Mouse (Mus musculus): Measurements from ENCODE around the gene Crk. TPM values are rescaled to one million over a fixed set of nuclear protein-coding genes. Genes with fewer than 3 reads are reported as not detected.
"Not testable (repeated sequence)": the region's sequence is repeated elsewhere in the genome, so short reads cannot be mapped to it uniquely, and the experiment has no call there.

Gene Crk
- total RNA-seq, 1 experiment from 2014 or later: 51.4 TPM

DNA sequence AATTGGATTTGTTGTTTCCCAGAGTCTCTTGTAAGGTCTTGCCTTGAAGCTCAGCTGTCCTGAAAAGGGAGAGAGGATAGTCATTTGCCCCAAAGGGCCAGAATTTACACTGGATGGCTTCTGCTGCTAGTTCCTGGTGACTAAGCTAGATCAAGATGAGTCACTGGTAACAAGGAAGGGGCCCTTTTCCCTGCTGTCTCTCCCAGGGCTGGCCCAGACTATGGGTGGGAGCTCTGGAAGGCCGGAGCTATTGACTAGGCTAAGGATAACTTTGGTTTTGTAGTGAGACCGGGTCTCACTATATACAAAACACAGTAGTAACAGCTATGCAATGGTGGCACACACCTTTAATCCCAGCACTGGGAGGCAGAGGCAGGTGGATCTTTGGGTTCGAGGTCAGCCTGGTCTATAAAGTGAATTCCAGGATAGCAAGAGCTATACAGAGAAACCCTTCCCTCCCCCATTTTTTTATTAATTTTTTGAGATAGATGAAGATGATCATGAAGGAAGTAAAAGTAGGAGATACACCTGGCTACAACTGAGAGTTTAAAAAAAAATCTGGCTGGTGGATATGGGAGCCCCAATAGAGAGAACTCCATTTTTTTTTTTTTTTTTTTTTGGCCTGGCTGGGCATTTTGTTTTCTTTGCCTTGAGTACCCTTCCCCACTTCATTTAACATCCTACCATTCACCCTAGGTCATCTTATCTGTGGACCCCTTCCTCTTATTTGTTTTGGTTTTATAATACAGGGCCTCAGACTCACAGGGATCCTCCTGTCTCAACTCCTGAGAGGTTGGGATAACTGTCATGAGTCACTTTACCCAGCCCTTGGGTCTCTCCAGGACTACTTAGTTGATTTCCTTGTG is 945 bp upstream of the Crk start:
- no peak for ATAC-seq (replicated peaks; ENCODE audit: low read depth, poor library complexity, severe bottlenecking)

DNA sequence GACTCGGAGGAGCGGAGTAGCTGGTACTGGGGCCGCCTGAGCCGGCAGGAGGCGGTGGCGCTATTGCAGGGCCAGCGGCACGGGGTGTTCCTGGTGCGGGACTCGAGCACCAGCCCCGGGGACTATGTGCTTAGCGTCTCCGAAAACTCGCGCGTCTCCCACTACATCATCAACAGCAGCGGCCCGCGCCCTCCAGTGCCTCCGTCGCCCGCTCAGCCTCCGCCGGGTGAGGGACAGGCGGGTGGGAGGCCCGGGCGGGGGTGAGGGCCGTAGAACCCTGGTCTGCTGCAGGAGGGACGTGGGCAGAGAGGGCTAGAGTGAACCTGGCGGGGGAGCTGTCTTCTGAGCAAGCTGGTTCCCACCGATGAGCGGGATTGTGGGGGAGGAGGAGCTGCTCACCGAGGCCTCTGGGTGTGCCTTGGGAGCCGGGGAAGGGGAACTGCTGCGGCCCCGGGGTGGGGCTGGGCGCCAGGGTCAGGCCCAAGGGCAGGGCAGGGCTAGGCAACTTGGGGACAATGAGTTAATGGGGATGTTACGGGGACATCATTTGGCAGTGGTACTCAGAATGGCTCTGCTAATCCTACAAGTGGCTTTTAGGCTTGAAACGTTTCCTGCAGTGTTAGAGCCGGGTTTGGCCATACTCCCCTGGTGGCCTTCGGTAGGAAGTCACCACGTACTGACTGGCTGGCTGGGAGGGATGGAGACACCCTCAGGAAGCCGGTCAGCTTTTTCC is 546 bp downstream of the Crk start:
- ATAC-seq (replicated peaks; ENCODE audit: low read depth, poor library complexity, severe bottlenecking): peak; percentile 67

DNA sequence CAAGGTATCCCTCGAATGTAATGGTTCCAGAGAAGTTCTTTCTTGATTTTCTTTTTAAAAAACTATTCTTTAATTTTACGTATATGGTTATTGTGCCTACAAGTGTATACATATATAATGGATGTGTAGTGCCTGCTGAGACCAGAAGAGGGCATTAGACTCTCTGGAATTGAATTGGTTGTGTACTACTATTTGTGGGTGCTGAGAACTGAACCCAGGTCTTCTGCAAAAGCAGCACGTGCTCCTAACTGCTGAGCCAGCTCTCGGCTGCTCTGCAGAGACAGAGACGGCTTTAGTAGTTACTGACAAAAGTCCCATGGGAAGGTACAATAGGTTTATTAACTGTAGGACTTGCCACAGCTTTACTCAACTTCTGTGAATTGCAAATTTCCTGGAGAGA is 5.4 kb downstream of the Crk start:
- no peak for ATAC-seq (replicated peaks; ENCODE audit: low read depth, poor library complexity, severe bottlenecking)

DNA sequence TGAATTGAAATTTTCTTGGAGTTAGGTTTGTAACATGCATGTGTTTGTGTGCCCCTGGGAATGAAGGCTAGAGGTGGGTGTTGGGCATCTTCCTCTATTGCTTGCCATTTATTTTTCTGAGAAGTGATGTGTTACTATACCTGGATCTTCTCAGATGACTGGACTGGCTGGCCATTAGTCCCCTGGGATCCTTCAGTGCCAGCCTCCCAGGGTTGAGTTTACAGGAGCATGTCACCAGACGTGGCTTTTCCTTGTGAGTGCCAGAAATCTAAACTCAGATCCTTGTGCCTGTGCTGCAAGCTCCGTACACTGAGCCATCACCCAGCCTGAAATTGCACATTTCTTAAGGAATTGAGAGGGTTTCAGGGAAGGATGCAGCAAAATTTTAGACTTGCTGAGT is 5.9 kb downstream of the Crk start:
- ATAC-seq (replicated peaks; ENCODE audit: low read depth, poor library complexity, severe bottlenecking): no peak

DNA sequence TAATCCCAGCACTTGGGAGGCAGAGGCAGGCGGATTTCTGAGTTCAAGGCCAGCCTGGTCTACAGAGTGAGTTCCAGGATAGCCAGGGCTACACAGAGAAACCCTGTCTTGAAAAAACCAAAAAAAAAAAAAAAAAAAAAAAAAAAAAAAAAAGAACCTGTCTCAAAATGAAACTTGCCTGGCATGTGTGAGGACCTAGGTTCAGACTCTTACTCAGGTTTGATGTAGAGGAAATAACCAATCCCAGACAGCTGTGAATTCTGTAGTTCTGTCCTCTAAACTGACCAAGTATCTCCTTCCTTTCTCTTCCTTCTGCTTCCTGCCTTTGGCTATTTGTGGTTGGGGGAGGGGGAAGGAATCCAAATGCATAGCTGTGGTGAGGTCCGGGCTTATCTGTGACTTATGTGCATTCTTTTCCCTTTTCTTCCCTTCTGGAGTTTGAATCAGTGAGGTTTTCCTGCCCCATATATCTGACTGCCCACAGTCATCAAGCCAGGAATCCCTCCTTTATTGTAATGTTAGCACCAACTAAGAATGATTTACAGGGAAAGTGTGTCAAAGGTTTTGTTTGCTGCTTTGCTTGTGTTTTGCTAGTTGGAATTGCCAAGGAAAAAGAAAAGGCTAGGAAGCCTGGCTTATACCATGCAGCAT is 8.4 kb downstream of the Crk start:
- ATAC-seq (replicated peaks; ENCODE audit: low read depth, poor library complexity, severe bottlenecking): 0 out of 2 replicates have a peak, but pooled peaks have one; percentile 11

DNA sequence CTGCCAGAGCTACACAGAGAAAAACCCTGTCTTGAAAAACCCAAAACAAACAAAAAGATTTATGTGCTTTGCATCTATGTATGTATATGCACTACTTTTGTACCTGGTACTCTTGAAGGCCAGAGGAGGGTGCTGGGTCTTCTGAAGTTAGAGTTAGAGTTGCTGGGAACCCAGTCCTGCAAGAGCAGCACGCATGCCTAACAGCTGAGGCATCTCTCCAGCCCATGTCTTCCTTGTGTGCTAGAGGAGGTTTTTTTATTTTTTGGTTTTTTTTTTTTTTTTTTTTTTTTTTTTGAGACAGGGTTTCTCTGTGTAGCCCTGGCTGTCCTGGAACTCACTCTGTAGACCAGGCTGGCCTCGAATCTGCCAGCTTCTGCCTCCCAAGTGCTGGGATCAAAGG is 9.1 kb downstream of the Crk start:
- no peak for ATAC-seq (replicated peaks; ENCODE audit: low read depth, poor library complexity, severe bottlenecking)

DNA sequence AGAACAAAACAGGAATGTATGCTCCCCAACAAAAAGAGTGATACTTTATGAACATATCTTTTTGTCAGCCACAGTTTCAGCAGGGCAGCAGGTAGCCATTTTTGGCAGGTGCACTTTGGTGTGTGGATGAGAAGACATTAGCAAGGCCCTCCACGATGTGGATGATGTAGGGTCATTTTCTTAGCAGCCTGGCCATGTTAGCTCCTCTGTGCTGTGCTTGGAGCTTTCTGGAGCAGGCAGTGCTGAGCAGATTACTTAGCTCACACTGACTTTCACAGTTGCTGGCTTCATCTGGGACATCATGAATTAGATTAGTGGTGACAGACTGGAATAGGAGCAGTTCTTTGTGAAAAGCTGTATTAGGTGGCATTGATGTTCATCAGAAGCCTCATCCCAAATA is 10.9 kb downstream of the Crk start:
- no peak for ATAC-seq (replicated peaks; ENCODE audit: low read depth, poor library complexity, severe bottlenecking)

DNA sequence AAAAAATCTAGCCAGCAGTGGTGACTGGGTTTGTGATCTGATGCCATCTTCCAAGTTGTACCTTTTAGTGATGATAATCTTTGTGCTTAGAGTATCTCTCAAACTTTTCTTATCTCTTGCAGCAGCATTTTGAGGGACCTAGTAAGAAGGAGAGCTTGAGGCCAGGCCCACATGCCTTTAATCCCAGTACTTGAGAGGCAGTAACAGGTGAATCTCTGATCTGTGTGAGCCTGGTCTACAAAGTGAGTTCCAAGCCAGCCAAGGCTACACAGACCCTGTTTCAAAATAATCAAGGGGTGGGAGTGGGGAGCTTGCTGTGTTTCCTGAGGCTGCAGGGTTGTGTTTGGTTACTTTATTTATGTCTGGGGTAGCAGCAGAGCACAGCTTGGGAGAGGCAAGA is 12.0 kb downstream of the Crk start:
- no peak for ATAC-seq (replicated peaks; ENCODE audit: low read depth, poor library complexity, severe bottlenecking)

DNA sequence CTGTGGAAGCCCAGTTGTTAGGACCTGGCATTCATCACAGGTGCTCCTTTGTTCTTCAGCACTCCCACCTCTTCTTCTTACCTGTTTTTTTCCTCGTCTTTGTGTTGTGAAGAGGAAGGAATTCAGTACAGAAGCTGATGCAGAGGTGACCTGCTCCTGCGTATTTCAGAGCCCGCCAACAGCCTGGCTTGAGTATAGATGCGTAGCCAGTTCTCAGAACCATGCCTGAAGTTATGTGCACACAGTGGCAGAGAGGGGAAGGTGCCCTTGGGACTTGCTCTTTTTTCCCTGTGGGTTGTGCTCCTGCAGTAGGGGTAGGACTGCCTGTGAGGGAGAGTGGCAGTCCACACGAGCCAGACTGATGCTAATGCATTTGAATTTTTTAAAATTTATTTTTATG is 14.5 kb downstream of the Crk start:
- no peak for ATAC-seq (replicated peaks; ENCODE audit: low read depth, poor library complexity, severe bottlenecking)

DNA sequence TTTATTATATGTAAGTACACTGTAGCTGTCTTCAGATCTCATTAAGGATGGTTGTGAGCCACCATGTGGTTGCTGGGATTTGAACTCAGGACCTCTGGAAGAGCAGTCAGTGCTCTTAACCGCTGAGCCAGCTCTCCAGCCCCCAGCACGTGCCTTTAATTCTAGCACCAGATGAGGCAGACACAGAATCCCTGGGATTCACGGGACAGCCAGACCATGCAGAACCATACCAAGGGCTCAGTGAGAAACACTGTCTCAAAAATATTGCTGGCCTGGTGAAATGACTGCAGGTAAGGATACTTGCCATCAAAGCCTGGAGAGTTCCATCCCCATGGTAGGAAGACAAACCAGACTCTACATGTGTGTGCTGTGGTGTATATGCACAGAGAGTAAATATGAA is 18.4 kb downstream of the Crk start:
- ATAC-seq (replicated peaks; ENCODE audit: low read depth, poor library complexity, severe bottlenecking): not testable (repeated sequence)

DNA sequence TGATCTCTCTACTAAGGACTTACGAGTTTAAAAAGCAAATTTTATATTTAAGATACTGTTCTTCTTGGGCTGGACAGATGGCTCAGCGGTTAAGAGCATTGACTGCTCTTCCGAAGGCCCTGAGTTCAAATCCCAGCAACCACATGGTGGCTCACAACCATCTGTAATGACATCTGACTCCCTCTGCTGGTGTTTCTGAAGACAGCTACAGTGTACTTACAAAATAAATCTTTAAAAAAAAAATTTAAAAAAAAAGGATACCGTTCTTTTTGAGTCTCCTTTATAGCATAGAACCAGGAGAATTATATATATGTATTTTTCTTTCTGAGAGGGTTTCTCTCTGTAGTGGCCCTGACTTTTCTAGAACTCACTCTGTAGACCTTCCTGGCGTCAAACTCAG is 21.5 kb downstream of the Crk start:
- ATAC-seq (replicated peaks; ENCODE audit: low read depth, poor library complexity, severe bottlenecking): no peak

DNA sequence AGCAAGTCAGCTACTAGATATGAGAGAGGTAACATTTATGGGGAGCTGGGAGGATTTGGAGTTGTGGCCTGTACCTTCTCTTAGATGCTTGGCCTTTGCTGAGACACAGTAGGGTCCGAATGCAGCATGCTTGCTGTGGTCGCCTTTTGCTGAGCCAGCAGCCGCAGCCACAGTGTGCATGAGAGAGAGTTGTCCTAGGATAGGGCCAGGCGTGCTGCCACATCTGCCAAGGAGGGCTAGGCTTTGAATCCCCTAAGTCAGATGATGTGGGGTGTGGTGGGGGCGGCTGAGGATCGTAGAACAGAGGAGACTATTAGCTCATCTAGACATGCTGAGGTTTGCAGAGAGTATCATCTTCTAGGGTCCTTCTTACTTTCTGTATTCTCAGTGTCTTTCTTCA is 23.7 kb downstream of the Crk start:
- no peak for ATAC-seq (replicated peaks; ENCODE audit: low read depth, poor library complexity, severe bottlenecking)

DNA sequence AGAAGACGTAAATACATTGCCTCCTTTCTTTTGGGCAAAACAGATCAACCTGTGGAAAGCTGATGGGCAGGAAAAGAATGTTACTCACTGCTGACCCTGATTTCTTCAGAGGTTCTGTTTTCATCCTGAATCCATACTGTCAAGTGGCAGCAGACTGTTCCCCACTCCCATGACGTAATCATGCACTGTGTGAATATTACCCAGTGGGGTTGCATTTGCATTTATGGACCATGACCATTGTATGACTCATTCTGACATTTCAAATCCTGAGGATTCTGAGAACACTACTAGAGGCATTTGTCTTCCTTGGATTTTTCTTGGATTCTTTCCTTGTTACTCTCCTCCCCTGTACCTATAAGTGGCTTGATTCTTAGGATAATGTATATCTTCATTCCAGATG is 24.7 kb downstream of the Crk start:
- no peak for ATAC-seq (replicated peaks; ENCODE audit: low read depth, poor library complexity, severe bottlenecking)

DNA sequence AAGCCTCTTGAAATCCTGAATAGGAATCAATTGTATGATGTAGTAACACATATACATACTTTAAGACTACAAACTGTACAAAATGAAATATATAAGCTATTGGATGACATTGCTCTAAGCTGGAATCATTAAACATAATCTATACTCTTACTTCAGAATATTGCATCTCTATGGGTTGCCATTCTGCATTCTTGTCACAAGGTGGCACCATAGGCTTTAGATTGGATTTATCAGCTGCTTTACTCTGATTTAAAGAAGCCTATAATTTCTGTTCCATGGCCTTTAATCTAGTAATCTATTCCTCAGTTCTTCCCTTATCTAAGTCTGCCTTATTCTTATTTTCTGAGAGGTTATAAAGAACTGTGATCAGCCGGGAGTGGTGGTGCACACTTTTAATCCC is 34.9 kb downstream of the Crk start:
- no peak for ATAC-seq (replicated peaks; ENCODE audit: low read depth, poor library complexity, severe bottlenecking)

DNA sequence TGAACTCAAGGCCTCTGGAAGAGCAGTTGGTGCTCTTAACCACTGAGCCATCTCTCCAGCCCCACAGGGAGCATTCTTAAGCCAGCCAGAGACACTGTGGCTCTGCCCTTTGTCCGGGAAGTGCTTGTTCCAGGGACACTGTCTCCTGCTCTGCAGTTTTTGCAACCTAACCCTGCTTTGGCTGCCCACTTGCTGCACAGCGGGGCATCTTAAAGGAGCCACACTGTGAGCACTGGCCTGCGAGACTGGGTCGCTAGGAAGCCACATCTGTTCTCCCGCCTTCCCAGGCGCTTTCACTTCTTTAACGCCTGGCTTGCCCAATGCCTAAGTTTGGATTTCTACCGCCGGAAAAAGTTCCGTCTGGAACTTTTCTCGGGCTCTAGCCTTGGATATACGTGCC is 36.5 kb downstream of the Crk start:
- ATAC-seq (replicated peaks; ENCODE audit: low read depth, poor library complexity, severe bottlenecking): no peak

DNA sequence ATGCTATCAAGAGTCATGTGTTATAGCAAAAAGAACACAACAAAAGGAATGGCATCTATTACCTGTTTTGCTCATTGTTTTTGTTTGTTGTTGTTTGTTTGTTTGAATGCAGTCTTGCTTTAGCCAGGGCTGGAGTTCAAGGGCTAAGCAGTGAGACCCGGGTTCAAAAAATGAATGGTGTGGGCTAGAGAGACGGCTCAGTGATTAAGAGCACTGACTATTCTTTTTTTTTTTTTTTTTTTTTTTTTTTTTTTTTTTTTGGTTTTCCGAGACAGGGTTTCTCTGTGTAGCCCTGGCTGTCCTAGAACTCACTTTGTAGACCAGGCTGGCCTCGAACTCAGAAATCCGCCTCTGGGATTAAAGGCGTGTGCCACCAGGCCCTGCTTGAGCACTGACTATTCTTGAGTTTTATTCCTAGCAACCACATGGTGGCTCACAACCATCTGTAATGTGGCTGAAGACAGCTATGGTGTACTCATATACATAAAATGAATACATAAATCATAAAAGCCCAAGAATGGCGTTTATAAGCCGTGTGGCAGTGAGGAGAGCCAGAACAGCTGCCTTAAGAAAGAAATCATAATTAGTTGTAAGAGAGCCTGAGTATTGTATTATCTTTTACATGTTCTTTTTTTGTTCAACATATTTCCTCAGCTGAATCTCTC is 37.7 kb downstream of the Crk start:
- no peak for ATAC-seq (replicated peaks; ENCODE audit: low read depth, poor library complexity, severe bottlenecking)

DNA sequence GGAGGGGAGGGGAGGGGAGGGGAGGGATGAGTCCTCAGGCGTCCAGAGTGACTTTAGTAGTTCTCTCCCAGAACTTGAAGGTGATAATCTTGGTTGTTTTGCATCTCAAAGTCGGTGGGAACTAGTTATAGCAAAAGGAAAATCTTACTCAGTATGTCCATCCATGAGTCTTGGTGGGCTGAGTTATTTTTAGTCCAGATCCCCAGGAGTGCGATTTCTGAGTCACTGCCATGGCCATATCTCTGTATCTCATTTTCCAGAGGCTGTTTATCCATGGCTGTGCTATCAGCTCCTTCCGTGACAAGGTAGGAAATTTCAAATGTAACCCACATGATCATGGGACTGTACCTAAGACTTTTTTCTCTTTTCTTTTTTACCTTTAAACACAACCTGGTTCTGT is 43.3 kb downstream of the Crk start:
- no peak for ATAC-seq (replicated peaks; ENCODE audit: low read depth, poor library complexity, severe bottlenecking)

DNA sequence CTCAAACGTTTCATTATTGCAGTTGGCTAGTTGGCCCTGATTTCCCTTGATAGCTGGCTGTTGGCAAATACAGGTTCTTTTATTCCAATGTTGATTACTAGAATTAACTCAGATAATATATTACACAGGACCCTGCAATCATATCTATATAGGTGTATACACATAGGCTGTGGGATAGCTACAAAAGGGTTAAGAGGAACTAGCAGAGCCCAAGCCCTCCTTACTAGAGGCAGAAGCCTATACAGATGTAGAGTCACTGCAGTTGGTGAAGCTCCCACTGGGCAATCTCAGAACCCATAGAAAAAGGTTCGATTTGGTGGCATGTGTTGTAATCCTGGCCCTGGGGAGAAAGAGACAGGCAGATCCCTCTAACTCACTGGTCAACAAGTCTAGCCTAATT is 48.1 kb downstream of the Crk start:
- ATAC-seq (replicated peaks; ENCODE audit: low read depth, poor library complexity, severe bottlenecking): no peak

DNA sequence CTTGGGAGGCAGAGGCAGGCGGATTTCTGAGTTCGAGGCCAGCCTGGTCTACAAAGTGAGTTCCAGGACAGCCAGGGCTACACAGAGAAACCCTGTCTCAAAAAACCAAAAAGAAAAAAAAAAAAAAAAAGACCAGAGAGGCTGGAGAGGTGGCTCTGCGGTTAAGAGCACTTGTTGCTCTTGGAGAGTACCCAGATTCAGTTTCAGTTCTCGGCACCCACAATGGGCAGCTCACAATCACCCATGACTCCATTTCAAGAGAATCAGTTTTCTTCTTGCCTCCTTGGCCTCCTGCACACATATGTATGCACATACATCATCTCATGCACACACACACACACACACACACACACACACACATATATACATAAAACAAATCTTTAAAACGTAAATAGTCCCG is 48.6 kb downstream of the Crk start:
- ATAC-seq (replicated peaks; ENCODE audit: low read depth, poor library complexity, severe bottlenecking): not testable (repeated sequence)

DNA sequence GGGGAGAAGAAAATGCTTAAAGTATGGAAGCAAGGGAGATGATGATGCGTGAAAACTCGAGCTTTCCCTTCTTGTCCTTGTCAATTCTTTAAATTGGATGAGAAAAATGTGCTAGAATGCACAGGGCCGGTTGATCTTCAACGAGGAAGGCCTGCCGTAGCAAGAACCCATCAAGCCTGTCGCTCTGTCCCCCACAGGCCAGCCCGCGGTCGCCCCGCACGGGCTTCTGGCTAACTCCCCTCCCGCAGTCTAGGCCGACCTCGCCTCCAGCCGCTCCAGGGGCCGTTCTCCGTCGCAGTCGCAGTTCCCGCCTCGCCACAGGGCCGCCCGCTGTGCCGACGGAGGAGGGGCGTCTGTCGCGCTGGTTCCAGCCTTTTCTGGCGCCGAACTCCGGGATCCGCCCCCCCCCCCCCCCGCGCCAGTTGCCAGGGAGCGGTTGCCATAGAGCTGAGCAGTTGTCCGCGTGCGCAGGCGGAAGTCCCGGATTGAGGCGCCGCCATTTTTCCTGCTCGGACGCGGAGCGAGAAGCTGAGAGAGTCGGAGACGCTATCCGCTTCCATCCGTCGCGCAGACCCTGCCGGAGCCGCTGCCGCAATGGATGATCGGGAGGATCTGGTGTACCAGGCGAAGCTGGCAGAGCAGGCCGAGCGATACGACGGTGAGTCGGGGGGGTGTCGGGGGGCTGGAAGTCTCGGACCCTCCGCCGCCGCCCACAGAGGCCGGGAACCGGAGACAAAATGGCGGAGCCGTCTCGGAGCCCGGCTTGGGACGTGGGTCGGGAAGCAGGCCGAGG is 53.6 kb downstream of the Crk start, which contains the start of gene Ywhae:
Gene Ywhae, plus strand, starts transcription at position 436 of the 793 bp plus-strand sequence.
- peak; percentile 81 for ATAC-seq (replicated peaks; ENCODE audit: low read depth, poor library complexity, severe bottlenecking)

Data from common myeloid progenitor, adult 5-6 weeks (primary cell).